Mouse (Mus musculus) heart, postnatal 0 days (tissue): Measurements from ENCODE around the gene Npy1r. TPM values are rescaled to one million over a fixed set of nuclear protein-coding genes. Genes with fewer than 3 reads are reported as not detected.

Experiments used
- ATAC-seq: fragments of 200-750 bp; cut with Nextera tagmentation; 2 replicates; pipeline ENCODE4 v1.8.0; 2017; ENCODE audit warnings: low read depth, moderate number of reproducible peaks, moderate library complexity; ENCODE audit not compliant: insufficient read depth
- DNase-seq: peaks from one replicate; pipeline ENCODE4 v3.0.0-alpha.2; 2016; ENCODE audit warnings: low spot score
- H3K27ac ChIP-seq: fragments of 300-500 bp; sonication (generic); 2 replicates; pipeline ENCODE4 v1.5.1; 2014; ENCODE audit warnings: low read depth, mild to moderate bottlenecking
- H3K27me3 ChIP-seq: fragments of 300-500 bp; sonication (generic); 2 replicates; pipeline ENCODE4 v1.6.1; 2014; ENCODE audit warnings: low read length, mixed read lengths; ENCODE audit not compliant: control insufficient read depth, insufficient read depth
- H3K36me3 ChIP-seq: fragments of 300-500 bp; sonication (generic); replicated peaks from 2 replicates; pipeline ENCODE4 v1.6.1; 2014; ENCODE audit warnings: low read length, mixed read lengths; ENCODE audit not compliant: control insufficient read depth, insufficient read depth
- H3K4me1 ChIP-seq: fragments of 300-500 bp; sonication (generic); 2 replicates; pipeline ENCODE4 v1.6.1; 2014; ENCODE audit warnings: antibody characterized with exemption; ENCODE audit not compliant: control insufficient read depth, insufficient read depth
- H3K4me2 ChIP-seq: fragments of 300-500 bp; sonication (generic); 2 replicates; pipeline ENCODE4 v1.6.1; 2014; ENCODE audit warnings: low read depth, mild to moderate bottlenecking, low read length, moderate library complexity
- H3K4me3 ChIP-seq: fragments of 300-500 bp; sonication (generic); 2 replicates; pipeline ENCODE4 v1.5.1; 2014; ENCODE audit warnings: low read depth, low read length
- H3K9ac ChIP-seq: fragments of 300-500 bp; sonication (generic); replicated peaks from 2 replicates; pipeline ENCODE4 v1.6.1; 2014; ENCODE audit warnings: low read depth, low read length, mixed read lengths
- H3K9me3 ChIP-seq: fragments of 300-500 bp; sonication (generic); replicated peaks from 2 replicates; pipeline ENCODE4 v1.6.1; 2016; ENCODE audit warnings: low read length; ENCODE audit not compliant: control insufficient read depth
- CTCF ChIP-seq: IDR thresholded peaks from 2 replicates; pipeline ENCODE4 v1.5.1; 2016; ENCODE audit warnings: antibody characterized with exemption, control low read depth, low read depth
- EP300 ChIP-seq: IDR thresholded peaks from 2 replicates; pipeline ENCODE4 v1.6.1; 2016; ENCODE audit warnings: antibody characterized with exemption, low read depth
- WGBS: fragments of 180-500 bp; shearing (Covaris S2); extraction: QIAGEN DNeasy Blood & Tissue Kit; methylation state at CpG from one replicate; pipeline ENCODE4 v1.1.7; 2014; 5-methylcytosine and 5-hydroxymethylcytosine counted together
- polyA plus RNA-seq: library from polyadenylated mRNA; unstranded; fragments of >200 nt; fragmentation: Nextera tagmentation; extraction: Ambion mirVana; gene quantifications from 2 replicates; pipeline ENCODE4 v1.2.1, GENCODE M21; 2015
- total RNA-seq: library from RNA; depleted of rRNA; stranded (reverse); fragments of >200 nt; gene quantifications from 2 replicates; pipeline ENCODE4 v1.2.3, GENCODE M21; 2014; ENCODE audit warnings: low replicate concordance; rRNA removed

The Npy1r gene
- total and polyA plus RNA-seq, 2 experiments from 2014 or later, result 1.6 to 3.5 TPM

DNA sequence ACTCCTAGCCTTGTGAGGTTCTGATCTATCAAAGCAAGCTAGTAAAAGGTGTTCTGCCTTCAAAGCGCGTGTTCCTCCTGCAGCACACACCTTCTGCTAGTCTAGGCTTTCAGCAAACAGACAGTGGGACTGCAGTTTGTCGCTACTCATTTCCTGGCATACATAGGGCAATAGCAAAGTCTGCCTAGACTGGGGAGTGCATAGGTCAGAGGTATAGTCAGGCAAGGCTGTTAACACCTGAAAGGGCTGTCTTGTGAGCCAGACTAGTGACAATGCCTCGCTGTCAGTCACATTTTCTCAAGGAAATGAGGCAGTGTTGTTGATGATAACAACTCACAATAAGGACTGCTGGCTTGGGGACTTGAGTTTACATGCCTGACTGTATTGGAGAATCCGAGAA is 35.0 kb downstream of the Npy1r start:
- Histone ChIP-seq H3K9ac (no peak overlapping the region), H3K27me3 (no peaks in the 10 kb centered on the region), H3K36me3 (no peaks in the 10 kb centered on the region), H3K4me2 (no peak overlapping the region), H3K9me3 (no peaks in the 10 kb centered on the region; the same call in 1 of the 2 replicates), H3K27ac (no peak overlapping the region), H3K4me1 (no peaks in the 10 kb centered on the region), H3K4me3 (no peak overlapping the region)
- no peak for TF ChIP-seq EP300
- TF ChIP-seq CTCF, result no peak
- no peak for ATAC-seq
- 55% methylated on average over 5 of the region's 5 CpGs for WGBS
- DNase-seq, result no peak

DNA sequence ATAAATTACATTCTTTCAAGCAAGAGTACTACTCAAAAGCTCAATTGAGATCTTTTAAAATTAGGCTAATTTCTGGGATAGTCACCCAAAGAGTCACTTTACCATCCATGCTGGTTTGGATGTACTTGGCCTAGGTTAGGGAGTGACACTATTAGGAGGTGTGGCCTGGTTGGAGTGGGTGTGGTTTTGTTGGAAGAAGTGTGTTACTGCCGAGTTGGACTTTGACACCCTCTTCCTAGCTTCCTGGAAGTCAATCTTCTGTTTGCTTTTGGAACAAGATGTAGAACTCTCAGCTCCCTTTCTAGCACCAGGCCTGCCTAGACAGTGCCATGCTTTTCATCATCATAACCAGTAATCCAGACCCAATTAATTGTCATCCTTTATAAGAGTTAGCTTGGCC is 45.4 kb downstream of the Npy1r start:
- H3K27me3 ChIP-seq, result no peaks in the 10 kb centered on the region
- ATAC-seq (no peak), DNase-seq (no peak)
- H3K9me3 ChIP-seq, result no peaks in the 10 kb centered on the region
- 50% methylated on average over 1 of the region's 1 CpGs for WGBS
- TF ChIP-seq CTCF (no peak), EP300 (no peak)
- no peak overlapping the region for H3K4me2 ChIP-seq
- H3K4me1 ChIP-seq, result no peaks in the 10 kb centered on the region
- H3K4me3 ChIP-seq, result no peak overlapping the region
- no peak overlapping the region for H3K27ac ChIP-seq
- no peaks in the 10 kb centered on the region for H3K36me3 ChIP-seq
- H3K9ac ChIP-seq, result no peak overlapping the region

DNA sequence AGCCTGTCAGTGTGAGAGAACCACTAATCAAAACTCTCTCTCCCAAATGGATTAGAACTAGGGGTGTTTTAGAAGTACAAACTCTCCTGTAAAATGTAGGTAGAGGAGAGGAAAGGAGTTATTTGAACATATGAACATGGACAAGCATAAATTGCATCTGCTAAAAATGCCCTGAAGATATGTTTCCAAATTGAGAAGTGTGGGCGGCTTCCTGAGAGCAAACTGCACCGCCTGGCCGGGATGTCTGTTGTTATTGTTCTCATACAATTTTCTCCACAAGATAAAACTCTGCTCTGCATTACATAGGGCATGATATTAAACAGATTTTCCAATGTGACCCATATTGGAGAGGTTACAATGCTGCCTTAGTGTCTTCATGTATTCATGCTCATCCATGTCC is 48.6 kb downstream of the Npy1r start:
- no peaks in the 10 kb centered on the region for H3K9me3 ChIP-seq
- H3K36me3 ChIP-seq, result no peaks in the 10 kb centered on the region
- 63% methylated on average over 3 of the region's 3 CpGs for WGBS
- H3K27ac ChIP-seq, result no peak overlapping the region
- H3K4me2 ChIP-seq, result no peak overlapping the region
- H3K27me3 ChIP-seq, result no peaks in the 10 kb centered on the region
- DNase-seq, result no peak
- H3K9ac ChIP-seq, result no peak overlapping the region
- no peak for ATAC-seq
- no peak for TF ChIP-seq EP300
- TF ChIP-seq CTCF, result no peak
- no peak overlapping the region for H3K4me3 ChIP-seq
- H3K4me1 ChIP-seq, result no peaks in the 10 kb centered on the region

DNA sequence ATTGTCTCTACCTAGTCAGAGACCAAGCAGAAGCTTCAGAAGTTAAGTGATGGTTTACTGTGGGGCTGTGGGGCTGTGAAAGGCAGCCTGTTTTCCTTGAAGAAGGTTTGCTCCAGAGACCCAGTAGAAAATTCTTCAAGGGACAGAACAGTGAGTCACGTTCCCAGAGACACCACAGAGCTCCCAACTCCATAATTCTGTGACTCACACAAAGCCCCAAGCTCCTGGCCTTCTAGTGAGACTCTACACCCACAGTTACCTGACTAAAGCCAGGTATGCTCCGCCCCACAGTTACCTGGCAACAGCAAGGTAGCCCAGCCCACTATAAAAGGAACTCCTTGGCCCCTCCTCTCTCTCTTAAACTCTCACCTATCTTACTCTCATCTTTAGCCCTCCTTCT is 54.6 kb downstream of the Npy1r start:
- ATAC-seq (no peak), DNase-seq (no peak)
- Histone ChIP-seq H3K27ac (no peak overlapping the region), H3K36me3 (no peaks in the 10 kb centered on the region), H3K9ac (no peak overlapping the region), H3K4me3 (no peak overlapping the region), H3K9me3 (no peaks in the 10 kb centered on the region), H3K4me1 (no peaks in the 10 kb centered on the region), H3K4me2 (no peak overlapping the region), H3K27me3 (no peaks in the 10 kb centered on the region)
- WGBS, result 66% methylated on average over 2 of the region's 2 CpGs
- TF ChIP-seq EP300 (no peak), CTCF (no peak)

DNA sequence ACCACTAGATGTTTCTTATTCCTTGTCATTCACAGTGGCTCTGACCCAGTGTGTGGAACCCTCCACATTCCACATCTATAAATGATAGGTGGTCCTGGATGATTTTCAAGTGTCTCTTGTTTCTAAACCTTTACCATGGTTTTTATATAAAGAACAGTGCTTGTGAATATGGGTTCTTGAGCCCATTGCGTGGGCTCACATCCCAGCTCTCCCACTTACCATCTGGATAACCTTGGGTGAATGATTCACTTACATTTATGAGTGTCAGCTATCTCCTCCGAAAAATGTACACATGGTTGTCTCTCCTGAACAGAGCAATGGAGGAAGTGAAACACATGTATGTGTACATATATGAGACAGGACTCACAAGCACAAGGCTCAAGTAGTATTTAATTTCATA is 59.2 kb downstream of the Npy1r start:
- DNase-seq, result no peak
- TF ChIP-seq EP300 (no peak), CTCF (no peak)
- Histone ChIP-seq H3K36me3 (no peaks in the 10 kb centered on the region), H3K27me3 (no peaks in the 10 kb centered on the region), H3K4me3 (no peak overlapping the region), H3K27ac (no peak overlapping the region), H3K4me2 (no peak overlapping the region), H3K4me1 (peaks cover 4% of the 10 kb centered on the region), H3K9ac (no peak overlapping the region), H3K9me3 (no peaks in the 10 kb centered on the region)
- no peak for ATAC-seq
- 74% methylated on average over 2 of the region's 2 CpGs for WGBS

Other genes starting within 250 kb of the Npy1r start
- 2.6 and 5.7 TPM in 2 replicates for gene Tma16, start 210.7 kb upstream of the Npy1r start, total RNA-seq
- gene Tma16, start 210.7 kb upstream of the Npy1r start, polyA plus RNA-seq, result 5.2 and 5.3 TPM in 2 replicates
- gene Tktl2, start 185.4 kb upstream of the Npy1r start, total RNA-seq, result not detected in 2 replicates
- gene Tktl2, start 185.4 kb upstream of the Npy1r start, polyA plus RNA-seq, result not detected in 2 replicates
- gene Npy5r, start 9.1 kb upstream of the Npy1r start, total RNA-seq, result not detected in 2 replicates
- not detected in 2 replicates for gene Npy5r, start 9.1 kb upstream of the Npy1r start, polyA plus RNA-seq
- 0.73 and 7.0 TPM in 2 replicates for gene Naf1, start 163.0 kb downstream of the Npy1r start, total RNA-seq
- 1.4 and 1.5 TPM in 2 replicates for gene Naf1, start 163.0 kb downstream of the Npy1r start, polyA plus RNA-seq